Mouse (Mus musculus) cerebellum, adult 11-12 months (tissue): ENCODE measurements around the gene Creb3l2.

ENCODE experiments used
- DNase-seq: peaks from one replicate; pipeline ENCODE4 v3.0.0; 2022

The Creb3l2 gene

DNA sequence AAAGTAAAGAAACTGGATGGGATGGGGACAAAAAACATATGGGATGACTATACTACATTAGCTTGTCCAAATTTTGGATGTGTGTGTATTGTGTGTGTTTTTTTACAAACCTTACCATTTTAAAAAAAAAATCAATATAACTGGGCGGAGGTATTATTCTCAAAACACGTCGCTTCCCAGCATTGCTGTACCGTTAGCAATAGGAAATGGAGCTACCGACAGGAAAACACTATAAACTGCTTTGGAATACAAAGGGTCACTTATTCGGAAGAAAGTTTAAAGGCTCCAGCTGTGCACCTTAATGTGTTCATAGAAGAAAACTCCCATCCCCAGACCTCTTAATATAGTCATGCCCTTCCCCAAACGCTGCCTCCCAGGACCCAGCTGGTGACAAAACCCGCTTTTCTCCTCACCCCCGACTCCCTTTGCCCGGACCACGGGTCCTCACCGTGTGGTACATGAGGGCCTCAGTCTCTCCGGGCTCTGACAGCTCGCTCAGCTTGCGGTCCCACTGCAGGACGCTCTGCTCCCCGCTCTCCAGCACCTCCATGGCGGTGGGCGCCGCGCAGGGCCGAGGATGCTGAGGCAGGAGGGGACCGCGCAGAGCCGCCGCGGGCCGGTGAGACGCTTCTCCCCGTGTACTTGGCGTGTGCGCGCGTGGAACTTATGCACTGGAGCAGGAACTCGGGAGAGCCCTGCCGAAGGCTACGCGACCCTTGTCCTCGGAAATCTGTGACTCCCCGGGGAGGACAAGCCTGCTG is 515 bp downstream of the Creb3l2 start:
- no peak for DNase-seq

GRCm38 (mm10) chr6:37440491-37441250 is 1.3 kb downstream of the Creb3l2 start:
- peak; percentile 14 for DNase-seq

- no peak for DNase-seq
Measured at GRCm38 (mm10) chr6:37439676-37440490, 2.1 kb downstream of the Creb3l2 start.

GRCm38 (mm10) chr6:37438510-37438909 is 3.4 kb downstream of the Creb3l2 start:
- DNase-seq: no peak

- no peak for DNase-seq
Measured at GRCm38 (mm10) chr6:37437086-37437485, 4.9 kb downstream of the Creb3l2 start.

- DNase-seq: no peak
Measured at GRCm38 (mm10) chr6:37435391-37435790, 6.6 kb downstream of the Creb3l2 start.

DNA sequence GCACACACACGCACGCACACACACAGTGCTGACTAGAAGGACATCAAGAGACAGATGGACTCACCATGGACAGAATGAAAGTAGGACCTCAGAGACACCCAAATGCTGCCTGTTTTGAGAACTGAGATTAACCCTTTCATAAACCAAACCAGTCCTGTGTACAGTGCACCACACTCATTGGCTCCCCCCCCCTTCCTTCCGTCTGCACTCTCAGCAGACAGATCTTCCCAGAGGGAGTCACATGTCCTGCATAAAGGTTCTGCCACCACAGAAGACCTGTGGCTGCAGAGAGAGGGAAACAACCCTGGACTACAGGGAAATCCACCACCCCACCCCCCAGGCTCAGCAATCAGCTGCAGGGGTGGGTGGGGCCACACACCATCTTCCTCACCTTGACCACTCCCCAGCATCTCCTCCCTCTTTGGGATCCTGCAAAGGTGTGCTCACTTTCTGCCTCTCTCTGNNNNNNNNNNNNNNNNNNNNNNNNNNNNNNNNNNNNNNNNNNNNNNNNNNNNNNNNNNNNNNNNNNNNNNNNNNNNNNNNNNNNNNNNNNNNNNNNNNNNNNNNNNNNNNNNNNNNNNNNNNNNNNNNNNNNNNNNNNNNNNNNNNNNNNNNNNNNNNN is 12.0 kb downstream of the Creb3l2 start:
- DNase-seq: no peak

GRCm38 (mm10) chr6:37428947-37429346 is 13.0 kb downstream of the Creb3l2 start:
- DNase-seq: no peak

- no peak for DNase-seq
Measured at GRCm38 (mm10) chr6:37428044-37428443, 13.9 kb downstream of the Creb3l2 start.

GRCm38 (mm10) chr6:37426615-37427014 is 15.3 kb downstream of the Creb3l2 start:
- DNase-seq: no peak

- no peak for DNase-seq
Measured at GRCm38 (mm10) chr6:37425833-37426232, 16.1 kb downstream of the Creb3l2 start.

DNA sequence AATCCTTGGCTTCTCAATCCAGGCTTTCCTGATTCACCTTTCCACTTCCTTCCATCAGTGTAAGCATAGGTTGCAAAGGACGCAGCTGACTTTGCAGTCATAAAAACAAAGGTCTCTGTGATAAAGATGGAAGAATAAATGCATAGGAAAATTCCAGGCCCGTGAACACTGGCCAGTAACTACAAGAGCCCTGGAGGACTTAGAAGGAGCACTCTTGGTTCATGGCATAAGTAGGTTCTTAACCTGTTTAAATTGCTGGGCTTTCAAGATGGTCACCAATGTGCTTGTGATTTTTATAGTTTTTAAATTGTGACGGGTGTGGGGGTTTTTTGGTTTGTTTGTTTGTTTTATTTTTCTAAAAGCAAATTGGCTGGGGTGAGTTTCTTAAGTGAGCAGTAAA is 16.9 kb downstream of the Creb3l2 start:
- no peak for DNase-seq

GRCm38 (mm10) chr6:37424374-37424773 is 17.6 kb downstream of the Creb3l2 start:
- no peak for DNase-seq

DNA sequence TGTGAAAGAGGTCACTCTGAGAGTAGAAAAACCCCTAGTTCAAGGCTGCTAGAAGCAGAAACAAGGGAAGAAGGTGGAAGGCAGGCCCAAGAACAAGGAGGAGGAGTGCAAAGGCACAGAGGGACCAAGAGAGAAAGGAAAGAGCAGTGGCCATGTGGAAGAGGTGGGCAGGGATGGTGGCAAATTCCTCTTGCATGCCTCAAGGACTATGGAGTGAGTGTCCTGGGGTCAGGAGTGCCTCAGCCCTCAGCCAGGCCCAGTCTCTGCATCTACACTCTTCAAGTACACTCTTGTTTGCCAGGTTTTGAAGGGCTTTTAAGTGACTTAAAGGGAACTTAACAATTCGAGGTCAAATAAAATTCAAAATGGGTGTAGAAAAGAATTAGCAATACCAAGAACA is 18.6 kb downstream of the Creb3l2 start:
- DNase-seq: no peak

DNA sequence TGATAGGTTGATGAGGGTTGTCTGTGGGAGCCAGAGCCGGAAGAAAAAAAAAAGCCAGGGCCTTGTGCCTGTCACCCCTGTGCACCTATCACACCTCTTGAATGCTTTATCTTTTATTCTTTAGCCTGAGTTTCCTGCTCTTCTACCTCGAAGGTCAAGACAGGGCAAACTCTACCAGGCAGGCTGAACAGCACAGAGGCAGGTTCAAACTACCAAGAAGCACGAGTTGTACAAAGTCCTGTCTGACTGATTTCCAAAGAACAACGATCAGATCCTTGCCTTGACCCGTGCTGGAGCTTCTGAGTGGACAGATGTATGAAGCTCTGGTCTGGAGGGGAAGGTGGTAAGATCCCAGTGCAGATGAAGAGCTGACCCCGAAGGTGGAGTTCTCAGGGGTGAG is 20.8 kb downstream of the Creb3l2 start:
- no peak for DNase-seq

- no peak for DNase-seq
Measured at GRCm38 (mm10) chr6:37419445-37419941, 22.5 kb downstream of the Creb3l2 start.

GRCm38 (mm10) chr6:37418931-37419330 is 23.0 kb downstream of the Creb3l2 start:
- DNase-seq: no peak

- DNase-seq: no peak
Measured at GRCm38 (mm10) chr6:37416743-37417142, 25.2 kb downstream of the Creb3l2 start.

- no peak for DNase-seq
Measured at GRCm38 (mm10) chr6:37415505-37415904, 26.4 kb downstream of the Creb3l2 start.

DNA sequence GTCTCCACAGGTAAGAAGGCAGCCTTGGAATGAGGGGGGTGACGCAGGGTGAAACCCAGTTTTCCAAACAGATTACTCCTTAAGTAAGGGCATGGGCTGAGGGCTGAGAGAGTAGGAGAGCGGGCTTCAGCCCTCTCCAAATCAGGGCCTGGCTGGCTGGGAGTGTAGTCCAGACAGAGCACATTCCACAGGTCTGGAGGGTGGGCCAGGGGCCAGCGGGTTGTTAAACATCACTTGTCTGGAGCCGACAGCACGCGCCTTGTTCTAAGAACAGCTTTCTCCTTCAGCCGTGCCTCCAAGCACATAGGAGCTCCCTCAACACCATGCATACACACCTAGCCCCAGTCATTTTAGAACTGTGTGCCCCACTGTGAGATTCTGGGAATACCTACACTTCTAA is 26.9 kb downstream of the Creb3l2 start:
- DNase-seq: no peak

- DNase-seq: no peak
Measured at GRCm38 (mm10) chr6:37414576-37414975, 27.4 kb downstream of the Creb3l2 start.

DNA sequence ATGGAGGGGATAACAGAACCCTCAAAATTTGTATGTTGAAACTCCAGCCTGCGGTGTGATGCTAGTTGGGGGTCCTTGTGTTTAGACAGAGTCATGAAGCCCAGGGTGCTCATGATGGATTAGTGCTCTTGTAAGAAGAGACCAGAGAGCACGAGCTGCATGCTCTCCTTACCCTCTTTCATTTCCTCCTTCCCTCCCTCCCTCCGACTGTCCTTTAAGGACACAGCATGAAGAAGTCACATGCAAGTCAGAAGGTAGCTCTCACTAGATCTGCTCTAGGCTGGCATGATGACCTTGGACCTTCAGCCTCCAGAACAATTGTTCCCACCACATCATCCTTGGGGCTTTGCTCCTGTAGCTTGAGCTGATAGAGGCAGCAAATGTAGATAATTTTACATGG is 30.2 kb downstream of the Creb3l2 start:
- no peak for DNase-seq

DNA sequence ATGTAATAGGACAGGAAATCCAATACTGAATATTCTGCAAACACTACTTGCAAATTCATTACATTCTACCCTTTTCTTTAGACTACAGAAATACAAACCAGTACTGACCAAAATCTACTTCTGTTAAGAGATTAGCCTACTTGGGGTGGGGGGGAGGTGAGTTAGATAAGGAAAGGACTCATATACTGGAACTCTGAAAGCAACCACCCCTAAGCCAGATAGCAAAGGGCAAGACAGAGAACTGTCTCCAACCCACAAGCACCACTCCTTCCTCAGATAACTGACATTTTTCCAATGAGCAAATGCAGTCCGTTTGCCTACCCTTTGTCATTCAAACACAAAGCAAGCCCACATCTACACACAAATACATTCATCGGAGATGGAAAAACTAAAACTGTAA is 32.1 kb downstream of the Creb3l2 start:
- DNase-seq: no peak
